Mouse (Mus musculus): ENCODE measurements at regions not wholly inside any gene's neighbourhood (a gene's known extent, or its start where the extent isn't known, plus 50 kb on each side); places are given as distances from the start of the nearest gene placed in this dataset.
"Not testable (repeated sequence)": the region's sequence is repeated elsewhere in the genome, so short reads cannot be mapped to it uniquely, and the experiment has no call there.

GRCm38 (mm10) chr2:181930037-181930436, 60.9 kb upstream of the Gm14496 start:
- no peak for DNase-seq (ENCODE audit: inconsistent age in 2 of 2, low spot score in 1 of 2)

GRCm38 (mm10) chr2:181930538-181930937, 60.4 kb upstream of the Gm14496 start:
- DNase-seq (ENCODE audit: inconsistent age in 2 of 2, low spot score in 1 of 2) = not testable (repeated sequence)

GRCm38 (mm10) chr2:181931077-181931815, 59.7 kb upstream of the Gm14496 start:
- DNase-seq (ENCODE audit: inconsistent age in 2 of 2, low spot score in 1 of 2) = peak; percentile 19 to 29

- DNase-seq (ENCODE audit: inconsistent age in 2 of 2, low spot score in 1 of 2) = no peak
These were observed 58.9 kb upstream of the Gm14496 start for GRCm38 (mm10) chr2:181931918-181932605.

Measured in adrenal gland, adult (tissue).